Mouse (Mus musculus) frontal cortex, adult 2 months (tissue): ENCODE measurements around the gene Rapgef6. TPM values are rescaled to one million over a fixed set of nuclear protein-coding genes. Genes with fewer than 3 reads are reported as not detected.

Source experiments
- DNase-seq, 2 experiments: peaks; one replicate each; pipeline ENCODE4 v3.0.0; 2022; ENCODE audit warnings: low spot score in 1 of 2; ENCODE audit errors: extremely low spot score in 1 of 2
- polyA plus RNA-seq: library from polyadenylated mRNA; depleted of rRNA; stranded (reverse); fragments of >200 nt; gene quantifications from 2 replicates; pipeline ENCODE4 v1.2.3, GENCODE M21; 2012; rRNA removed

The Rapgef6 gene
- polyA plus RNA-seq, 1 experiment: 21.4 TPM

GRCm38 (mm10) chr11:54729311-54729710, 206.7 kb downstream of the Rapgef6 start:
- DNase-seq: no peak

GRCm38 (mm10) chr11:54730931-54731330, 208.3 kb downstream of the Rapgef6 start:
- no peak for DNase-seq

GRCm38 (mm10) chr11:54731367-54731766, 208.7 kb downstream of the Rapgef6 start:
- DNase-seq: no peak

GRCm38 (mm10) chr11:54733546-54733945, 210.9 kb downstream of the Rapgef6 start:
- DNase-seq: no peak

GRCm38 (mm10) chr11:54735114-54735513, 212.5 kb downstream of the Rapgef6 start:
- DNase-seq: no peak

GRCm38 (mm10) chr11:54736903-54737302, 214.3 kb downstream of the Rapgef6 start:
- no peak for DNase-seq

GRCm38 (mm10) chr11:54739012-54739750, 216.5 kb downstream of the Rapgef6 start:
- DNase-seq: no peak

- DNase-seq: no peak
These were observed 218.7 kb downstream of the Rapgef6 start for GRCm38 (mm10) chr11:54741330-54741729.

GRCm38 (mm10) chr11:54744231-54744630, 221.6 kb downstream of the Rapgef6 start:
- no peak for DNase-seq

Other genes starting within 250 kb of the Rapgef6 start
- 152 and 160 TPM in 2 replicates for gene Acsl6, start 219.0 kb upstream of the Rapgef6 start, polyA plus RNA-seq
- gene Meikin, start 152.2 kb upstream of the Rapgef6 start, polyA plus RNA-seq: not detected in 2 replicates
- 15.4 and 19.0 TPM in 2 replicates for gene Fnip1, start 84.6 kb upstream of the Rapgef6 start, polyA plus RNA-seq